Mouse (Mus musculus): ENCODE data around the gene Mgat4b. TPM values are rescaled to one million over a fixed set of nuclear protein-coding genes. Genes with fewer than 3 reads are reported as not detected.

Mgat4b gene
- polyA plus RNA-seq (2017; shearing (Covaris generic)): 1.0 TPM

GRCm38 (mm10) chr11:50210505-50211151, at the start of gene Mgat4b, which contains the start of gene Sqstm1:
Gene Mgat4b (plus strand): TSS chr11:50210890.
Gene Sqstm1 (minus strand): TSS chr11:50210827.

GRCm38 (mm10) chr11:50174111-50174729, 36.5 kb upstream of the Mgat4b start, which contains the start of gene Mrnip:
Gene Mrnip (plus strand): TSS chr11:50174444.

GRCm38 (mm10) chr11:50238324-50238723, 27.6 kb downstream of the Mgat4b start, which contains the start of gene Ltc4s:
Gene Ltc4s (minus strand): TSS chr11:50238616.

Other genes with a start within 250 kb of the Mgat4b start
- gene Rnf130, start 185.5 kb upstream of the Mgat4b start, polyA plus RNA-seq (2017; shearing (Covaris generic)): 5.0 TPM
- 39.6 TPM for gene Tbc1d9b, start 79.5 kb upstream of the Mgat4b start, polyA plus RNA-seq (2017; shearing (Covaris generic))
- 8.2 TPM for gene Mrnip, start 36.4 kb upstream of the Mgat4b start, polyA plus RNA-seq (2017; shearing (Covaris generic))
- gene Sqstm1, start 63 bp upstream of the Mgat4b start, polyA plus RNA-seq (2017; shearing (Covaris generic)): 288 TPM
- 2.3 TPM for gene Ltc4s, start 27.7 kb downstream of the Mgat4b start, polyA plus RNA-seq (2017; shearing (Covaris generic))
- 2.0 TPM for gene Maml1, start 81.4 kb downstream of the Mgat4b start, polyA plus RNA-seq (2017; shearing (Covaris generic))
- 205 TPM for gene Canx, start 114.8 kb downstream of the Mgat4b start, polyA plus RNA-seq (2017; shearing (Covaris generic))
- not detected for gene Cby3, start 143.6 kb downstream of the Mgat4b start, polyA plus RNA-seq (2017; shearing (Covaris generic))
- 268 TPM for gene Hnrnph1, start 166.1 kb downstream of the Mgat4b start, polyA plus RNA-seq (2017; shearing (Covaris generic))
- gene Rufy1, start 220.2 kb downstream of the Mgat4b start, polyA plus RNA-seq (2017; shearing (Covaris generic)): 12.5 TPM

Measured in CD4-positive, CD25-positive, alpha-beta regulatory T cell, adult 9 weeks (primary cell).